Mouse (Mus musculus) G1E (cell line): Measurements from ENCODE around the gene Stoml3. TPM values are rescaled to one million over a fixed set of nuclear protein-coding genes. Genes with fewer than 3 reads are reported as not detected.

Source experiments
- ATAC-seq: 2 replicates; pipeline ENCODE4 v1.8.0; 2016; ENCODE audit warnings: mild to moderate bottlenecking; ENCODE audit not compliant: insufficient number of reproducible peaks, poor library complexity, low FRiP score, severe bottlenecking; ENCODE audit errors: extremely low read depth
- DNase-seq: peaks from one replicate; pipeline ENCODE4 v3.0.0; 2012; ENCODE audit warnings: low spot score
- H3K27me3 ChIP-seq: 2 replicates; pipeline ENCODE4 v1.6.1; 2012; ENCODE audit warnings: mild to moderate bottlenecking, low read length, inconsistent platforms; ENCODE audit not compliant: insufficient read depth
- H3K36me3 ChIP-seq: replicated peaks from 2 replicates; pipeline ENCODE3; 2012; ENCODE audit warnings: mild to moderate bottlenecking, inconsistent platforms
- H3K4me1 ChIP-seq: 2 replicates; pipeline ENCODE4 v1.6.1; 2012; ENCODE audit warnings: low read depth, low read length, inconsistent platforms, mixed read lengths; ENCODE audit not compliant: insufficient read depth
- H3K4me3 ChIP-seq: 2 replicates; pipeline ENCODE4 v1.5.1; 2012; ENCODE audit warnings: low read depth, mild to moderate bottlenecking, inconsistent platforms, low read length, moderate library complexity, mixed read lengths
- H3K9me3 ChIP-seq: replicated peaks from 2 replicates; pipeline ENCODE4 v1.6.1; 2012; ENCODE audit warnings: inconsistent platforms
- CTCF ChIP-seq: IDR thresholded peaks from 2 replicates; pipeline ENCODE4 v1.5.1; 2012; ENCODE audit warnings: low read depth, low read length, inconsistent platforms, mixed read lengths
- GATA1 ChIP-seq: IDR thresholded peaks from 2 replicates; pipeline ENCODE4 v1.6.1; 2012; ENCODE audit warnings: borderline replicate concordance, low read length, inconsistent platforms, mixed read lengths
- GATA2 ChIP-seq: IDR thresholded peaks from 2 replicates; pipeline ENCODE4 v1.6.1; 2012; ENCODE audit warnings: low read depth, low read length, inconsistent platforms, borderline replicate concordance
- POLR2AphosphoS5 ChIP-seq: IDR thresholded peaks from 2 replicates; pipeline ENCODE4 v1.6.1; 2012; ENCODE audit warnings: low read depth, low read length, inconsistent platforms; ENCODE audit not compliant: insufficient replicate concordance
- TAL1 ChIP-seq: conservative IDR thresholded peaks from 2 replicates; pipeline ENCODE4 v1.6.1; 2012; ENCODE audit warnings: low read depth, low read length, inconsistent platforms, mixed read lengths
- polyA plus RNA-seq: library from polyadenylated mRNA; stranded (reverse); fragments of >175 nt; gene quantifications from 2 replicates; pipeline ENCODE4 v1.2.3, GENCODE M21; 2012
- total RNA-seq, 2 experiments: library from RNA; stranded (forward) in 1 of 2; stranded (reverse) in 1 of 2; fragments of 200-1000 nt in 1 of 2; fragments of >200 nt in 1 of 2; fragmentation: Nextera tagmentation in 1 of 2; gene quantifications; 2 replicates each; pipeline ENCODE4 v1.2.3; 2014 to 2017

Gene Stoml3
- total and polyA plus RNA-seq, 3 experiments, result 0.44 TPM; not detected in 2

DNA sequence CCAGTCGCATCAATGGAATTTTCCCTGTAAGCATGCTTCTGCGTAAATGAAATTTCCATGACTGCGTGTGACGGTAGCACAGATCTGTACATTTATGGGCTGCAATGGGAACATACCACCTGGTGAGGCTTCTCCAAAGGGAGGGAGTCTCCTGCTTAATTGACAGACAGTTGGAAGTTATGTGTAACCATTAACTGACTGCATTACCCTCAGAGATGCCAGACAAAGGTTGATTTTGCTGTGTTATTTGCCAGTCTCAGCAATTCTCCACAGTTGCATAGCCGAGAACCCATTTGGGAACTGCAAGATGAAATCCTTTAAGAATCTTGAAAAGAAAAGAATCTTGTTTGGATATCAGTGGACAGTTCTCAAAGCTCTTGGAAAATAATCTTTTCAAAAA is 16.4 kb upstream of the Stoml3 start:
- Histone ChIP-seq H3K9me3 (no peaks in the 10 kb centered on the region), H3K4me1 (peaks cover 9% of the 10 kb centered on the region; the same call in 1 of the 2 replicates), H3K36me3 (peaks cover 96% of the 10 kb centered on the region), H3K27me3 (no peaks in the 10 kb centered on the region), H3K4me3 (no peak overlapping the region)
- DNase-seq (no peak), ATAC-seq (no peak)
- TF ChIP-seq TAL1 (no peak), POLR2AphosphoS5 (no peak), GATA1 (no peak), CTCF (no peak), GATA2 (no peak)

DNA sequence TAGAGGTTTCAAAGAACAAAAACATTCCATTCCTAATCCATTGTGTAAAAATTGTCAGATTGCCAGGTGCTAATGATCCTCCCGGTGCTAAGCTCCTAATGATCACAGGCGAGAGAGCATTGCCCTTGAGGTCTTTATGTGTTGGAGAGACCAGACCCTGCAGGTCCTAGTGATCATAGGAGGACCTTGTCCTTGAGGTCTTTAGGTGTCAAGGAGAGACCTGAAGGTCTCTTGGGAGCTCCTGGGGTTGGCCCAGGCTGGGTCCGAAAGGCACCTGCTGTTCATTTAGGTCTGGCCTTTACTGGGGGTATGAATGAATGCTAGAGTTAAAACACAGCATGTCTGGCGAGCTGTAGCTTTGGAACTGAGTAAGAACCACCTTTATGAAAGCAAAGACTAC is 14.3 kb upstream of the Stoml3 start:
- no peak overlapping the region for H3K4me3 ChIP-seq
- no peak for DNase-seq
- H3K9me3 ChIP-seq, result no peaks in the 10 kb centered on the region
- H3K4me1 ChIP-seq, result 0 out of 2 replicates have a peak, but pooled peaks cover 2% of the 10 kb centered on the region
- TF ChIP-seq POLR2AphosphoS5 (no peak), GATA1 (no peak), GATA2 (no peak), TAL1 (no peak), CTCF (no peak)
- no peaks in the 10 kb centered on the region for H3K27me3 ChIP-seq
- peaks cover 97% of the 10 kb centered on the region for H3K36me3 ChIP-seq
- ATAC-seq, result no peak

DNA sequence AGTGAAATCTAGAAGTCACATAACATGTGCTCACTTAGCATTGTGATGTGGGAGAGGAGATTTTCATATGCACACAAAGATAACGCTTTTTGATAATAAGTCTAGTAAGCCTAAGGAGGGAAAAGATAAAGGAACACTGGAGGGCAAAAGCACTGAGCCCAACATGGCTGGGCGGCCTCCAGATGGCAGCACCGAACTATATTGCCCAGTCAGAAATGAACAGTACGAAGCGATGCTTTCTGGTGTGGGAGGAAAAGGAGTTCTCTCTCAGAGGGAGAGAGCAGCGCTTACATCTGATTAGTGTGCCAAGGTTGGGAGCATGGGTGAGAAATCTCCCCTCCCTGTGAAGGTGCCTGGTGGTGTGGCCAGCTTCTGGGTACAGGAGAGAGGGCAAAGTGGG is 12.6 kb upstream of the Stoml3 start:
- TF ChIP-seq TAL1, result no peak
- no peak for TF ChIP-seq POLR2AphosphoS5
- TF ChIP-seq GATA1, result no peak
- TF ChIP-seq GATA2, result no peak
- no peak for TF ChIP-seq CTCF
- DNase-seq, result peak; percentile 9
- H3K36me3 ChIP-seq, result peaks cover 96% of the 10 kb centered on the region
- H3K9me3 ChIP-seq, result no peaks in the 10 kb centered on the region
- ATAC-seq, result peak; percentile 64
- no peaks in the 10 kb centered on the region for H3K4me1 ChIP-seq
- H3K4me3 ChIP-seq, result no peak overlapping the region
- no peaks in the 10 kb centered on the region for H3K27me3 ChIP-seq

DNA sequence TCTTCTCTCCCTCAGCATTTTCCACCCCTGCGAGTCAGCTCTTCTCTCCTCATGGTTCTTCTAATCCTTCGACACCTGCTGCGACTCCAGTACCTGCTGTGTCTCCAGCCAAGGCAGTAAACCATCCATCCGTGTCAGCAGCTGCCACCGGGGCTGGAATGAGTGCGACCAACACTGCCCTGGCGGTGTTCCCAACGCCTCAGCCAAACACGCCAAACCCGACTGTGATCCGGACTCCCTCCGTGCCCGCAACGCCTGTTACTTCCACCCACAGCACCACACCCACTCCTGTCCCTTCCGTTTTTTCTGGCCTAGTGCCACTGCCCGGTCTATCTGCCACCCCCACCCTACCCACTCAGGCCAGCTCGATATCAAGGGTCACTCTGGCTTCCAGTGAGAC is 11.0 kb upstream of the Stoml3 start:
- no peak for ATAC-seq
- no peaks in the 10 kb centered on the region for H3K9me3 ChIP-seq
- peaks cover 95% of the 10 kb centered on the region for H3K36me3 ChIP-seq
- H3K4me3 ChIP-seq, result no peak overlapping the region
- no peaks in the 10 kb centered on the region for H3K27me3 ChIP-seq
- no peak for TF ChIP-seq TAL1
- no peak for TF ChIP-seq CTCF
- no peak for TF ChIP-seq GATA1
- no peak for TF ChIP-seq GATA2
- no peak for TF ChIP-seq POLR2AphosphoS5
- no peaks in the 10 kb centered on the region for H3K4me1 ChIP-seq
- DNase-seq, result no peak

DNA sequence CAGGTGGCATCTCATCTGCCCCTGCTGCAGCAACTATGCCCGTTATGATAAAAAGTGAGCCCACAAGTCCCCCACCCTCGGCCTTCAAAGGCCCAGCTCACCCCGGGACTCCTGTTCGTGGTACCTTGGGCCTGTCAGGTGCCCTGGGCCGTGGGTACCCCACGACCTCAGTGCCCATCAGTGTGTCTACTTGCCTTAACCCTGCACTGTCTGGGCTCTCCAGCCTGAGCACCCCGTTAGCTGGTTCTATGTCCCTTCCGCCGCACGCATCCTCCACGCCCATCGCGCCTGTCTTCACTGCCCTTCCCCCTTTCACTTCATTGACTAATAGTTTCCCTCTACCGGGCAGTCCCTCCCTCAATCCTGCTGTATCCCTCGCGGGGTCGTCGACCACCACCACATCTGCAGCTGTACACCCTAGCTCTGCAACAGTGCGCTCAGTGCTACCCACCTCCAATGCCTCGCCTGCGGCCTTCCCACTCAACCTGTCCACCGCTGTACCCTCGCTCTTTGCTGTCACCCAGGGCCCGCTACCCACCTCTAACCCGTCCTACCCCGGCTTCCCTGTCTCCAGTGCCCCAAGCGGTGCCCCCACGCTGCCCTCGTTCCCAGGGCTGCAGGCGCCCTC is 9.9 kb upstream of the Stoml3 start:
- Histone ChIP-seq H3K27me3 (no peaks in the 10 kb centered on the region), H3K36me3 (peaks cover 89% of the 10 kb centered on the region), H3K4me1 (no peaks in the 10 kb centered on the region), H3K4me3 (no peak overlapping the region), H3K9me3 (no peaks in the 10 kb centered on the region)
- no peak for DNase-seq
- no peak for ATAC-seq
- TF ChIP-seq GATA2, result no peak
- no peak for TF ChIP-seq CTCF
- TF ChIP-seq POLR2AphosphoS5, result no peak
- no peak for TF ChIP-seq TAL1
- TF ChIP-seq GATA1, result no peak

DNA sequence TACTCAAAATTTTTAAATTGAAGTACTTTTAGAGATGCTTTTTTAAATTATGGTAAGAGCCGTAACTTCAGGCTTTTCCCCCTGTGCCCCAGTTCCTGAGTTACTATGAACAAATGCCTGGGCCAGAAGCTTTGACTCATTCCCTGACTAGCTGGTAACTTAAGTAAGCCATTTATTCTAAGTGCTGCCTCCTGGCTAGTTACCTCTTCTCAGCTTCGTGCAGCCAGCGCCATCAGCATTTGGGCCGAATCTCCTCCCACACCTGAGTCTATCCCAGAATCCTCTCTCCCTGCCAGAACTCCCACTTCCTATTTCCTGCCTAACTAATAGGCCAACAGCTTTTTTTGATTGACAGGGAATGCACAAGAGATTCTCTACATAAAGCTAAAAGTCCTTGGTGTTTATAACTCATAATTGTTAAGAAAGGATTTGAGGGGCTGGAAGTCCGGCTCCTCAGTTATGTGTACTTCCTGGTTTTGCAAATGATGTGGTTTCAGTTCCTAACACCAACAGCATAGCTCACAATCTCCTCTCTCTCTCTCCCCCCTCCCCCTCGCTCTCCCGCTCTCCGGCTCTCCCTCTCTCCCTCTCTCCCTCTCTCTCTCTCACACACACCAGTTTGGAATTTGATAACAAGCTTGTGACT is 4.9 kb upstream of the Stoml3 start:
- peaks cover 2% of the 10 kb centered on the region; the same call in 1 of the 2 replicates for H3K27me3 ChIP-seq
- 0 out of 2 replicates have a peak, but pooled peaks cover 2% of the 10 kb centered on the region for H3K4me1 ChIP-seq
- H3K4me3 ChIP-seq, result no peak overlapping the region
- ATAC-seq (no peak), DNase-seq (no peak)
- TF ChIP-seq TAL1 (no peak), GATA1 (no peak), POLR2AphosphoS5 (no peak), GATA2 (no peak), CTCF (no peak)
- H3K36me3 ChIP-seq, result peaks cover 42% of the 10 kb centered on the region
- no peaks in the 10 kb centered on the region for H3K9me3 ChIP-seq
